Mouse (Mus musculus): ENCODE data around the gene Ddx43.

DNA sequence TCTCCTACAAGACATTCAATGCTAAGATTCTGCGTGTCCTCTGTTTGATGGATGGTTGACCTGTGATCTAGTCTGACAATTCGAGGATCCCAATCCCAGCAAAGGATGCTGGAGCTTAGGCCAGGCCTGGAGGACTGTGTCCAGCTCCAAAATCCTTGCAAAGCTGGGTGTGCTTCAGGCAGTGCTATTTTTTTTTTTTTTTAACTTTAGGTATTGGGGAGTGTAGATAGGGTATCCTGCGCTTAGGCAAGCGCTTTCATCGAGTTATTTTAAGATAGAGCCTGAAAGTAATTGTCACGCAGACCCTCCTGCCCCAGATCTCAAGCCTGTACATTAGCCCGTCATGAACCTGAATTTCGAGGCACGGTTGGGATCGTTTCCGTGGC is 340 bp upstream of the Ddx43 start:
- TF ChIP-seq CTCF (conservative IDR thresholded peaks at IDR 0.05; ENCODE audit: insufficient read depth, insufficient read length, low read depth, low read length) (no peak), POLR2A (IDR thresholded peaks at IDR 0.05; ENCODE audit: low read depth, low read length) (no peak)
